Mouse (Mus musculus): ENCODE results near the gene Pttg1.

GRCm38 (mm10) chr11:43425824-43426413 is at the start of gene Pttg1:
- TF ChIP-seq CTCF (conservative IDR thresholded peaks at IDR 0.05; ENCODE audit: low read length), result no peak
- no peak for TF ChIP-seq NANOG (IDR thresholded peaks at IDR 0.05; ENCODE audit: borderline replicate concordance, low read length)
